Mouse (Mus musculus): ENCODE results near the gene Map3k6. TPM values are rescaled to one million over a fixed set of nuclear protein-coding genes. Genes with fewer than 3 reads are reported as not detected.

The Map3k6 gene
- polyA plus RNA-seq, 1 experiment: 4.6 TPM

- no peak for TF ChIP-seq MAX (IDR thresholded peaks at IDR 0.05; ENCODE audit: low read depth)
- TF ChIP-seq MYOG (IDR thresholded peaks at IDR 0.05; ENCODE audit: control insufficient read depth in 1 of 3, insufficient read depth in 1 of 3, insufficient read length in 2 of 3, low read depth in 2 of 3): no peak
- no peak for TF ChIP-seq POLR2AphosphoS2 (IDR thresholded peaks at IDR 0.05; ENCODE audit: insufficient read length, low read depth)
- no peak for TF ChIP-seq TCF12 (IDR thresholded peaks at IDR 0.05; ENCODE audit: insufficient read depth, poor library complexity, severe bottlenecking)
- no peak for TF ChIP-seq SRF (IDR thresholded peaks at IDR 0.05; ENCODE audit: control insufficient read depth, insufficient read length, low read depth)
- TF ChIP-seq REST (IDR thresholded peaks at IDR 0.05; ENCODE audit: insufficient read depth, insufficient read length): no peak
- TF ChIP-seq USF1 (IDR thresholded peaks at IDR 0.05; ENCODE audit: low read depth): no peak
- TF ChIP-seq CEBPB (IDR thresholded peaks at IDR 0.05; ENCODE audit: insufficient read depth, poor library complexity, severe bottlenecking): no peak
- no peak for TF ChIP-seq POLR2A (IDR thresholded peaks at IDR 0.05; ENCODE audit: insufficient read length, low read depth)
- no peak for TF ChIP-seq TCF3 (IDR thresholded peaks at IDR 0.05; ENCODE audit: insufficient read length, low read depth)
- no peak for TF ChIP-seq E2F4 (IDR thresholded peaks at IDR 0.05; ENCODE audit: insufficient read depth)
- no peak for TF ChIP-seq MYOD1 (IDR thresholded peaks at IDR 0.05; ENCODE audit: control insufficient read depth in 1 of 3, insufficient read length in 2 of 3, low read depth in 2 of 3)
- Histone ChIP-seq H3K27me3 (ENCODE audit: control insufficient read depth, insufficient read depth, insufficient read length) (peaks cover 8% of the 10 kb centered on the region), H3K36me3 (ENCODE audit: control insufficient read depth, insufficient read depth) (no peaks in the 10 kb centered on the region), H3K79me2 (ENCODE audit: control insufficient read depth, insufficient read depth) (no peaks in the 10 kb centered on the region), H3ac (ENCODE audit: control insufficient read depth, insufficient read length) (no peak overlapping the region), H3K4me2 (ENCODE audit: low read depth) (no peak overlapping the region), H3K4me3 (no peak overlapping the region)
Observed at GRCm38 (mm10) chr4:133252089-133252488, 11.5 kb downstream of the Map3k6 start.

GRCm38 (mm10) chr4:133253412-133253811, 12.8 kb downstream of the Map3k6 start:
- Histone ChIP-seq H3K4me2 (ENCODE audit: low read depth) (no peak overlapping the region), H3K27me3 (ENCODE audit: control insufficient read depth, insufficient read depth, insufficient read length) (peaks cover 13% of the 10 kb centered on the region), H3K79me2 (ENCODE audit: control insufficient read depth, insufficient read depth) (no peaks in the 10 kb centered on the region), H3ac (ENCODE audit: control insufficient read depth, insufficient read length) (no peak overlapping the region), H3K36me3 (ENCODE audit: control insufficient read depth, insufficient read depth) (no peaks in the 10 kb centered on the region), H3K4me3 (no peak overlapping the region)
- no peak for TF ChIP-seq POLR2AphosphoS2 (IDR thresholded peaks at IDR 0.05; ENCODE audit: insufficient read length, low read depth)
- TF ChIP-seq CEBPB (IDR thresholded peaks at IDR 0.05; ENCODE audit: insufficient read depth, poor library complexity, severe bottlenecking): no peak
- no peak for TF ChIP-seq REST (IDR thresholded peaks at IDR 0.05; ENCODE audit: insufficient read depth, insufficient read length)
- TF ChIP-seq TCF12 (IDR thresholded peaks at IDR 0.05; ENCODE audit: insufficient read depth, poor library complexity, severe bottlenecking): no peak
- no peak for TF ChIP-seq E2F4 (IDR thresholded peaks at IDR 0.05; ENCODE audit: insufficient read depth)
- TF ChIP-seq MYOG (IDR thresholded peaks at IDR 0.05; ENCODE audit: control insufficient read depth in 1 of 3, insufficient read depth in 1 of 3, insufficient read length in 2 of 3, low read depth in 2 of 3): no peak
- TF ChIP-seq SRF (IDR thresholded peaks at IDR 0.05; ENCODE audit: control insufficient read depth, insufficient read length, low read depth): no peak

GRCm38 (mm10) chr4:133255392-133255791, 14.8 kb downstream of the Map3k6 start:
- no peaks in the 10 kb centered on the region for H3K36me3 ChIP-seq (ENCODE audit: control insufficient read depth, insufficient read depth)
- H3K4me3 ChIP-seq: no peak overlapping the region
- no peak overlapping the region for H3K4me2 ChIP-seq (ENCODE audit: low read depth)
- H3K27me3 ChIP-seq (ENCODE audit: control insufficient read depth, insufficient read depth, insufficient read length): peaks cover 13% of the 10 kb centered on the region
- H3K79me2 ChIP-seq (ENCODE audit: control insufficient read depth, insufficient read depth): no peaks in the 10 kb centered on the region
- no peak overlapping the region for H3ac ChIP-seq (ENCODE audit: control insufficient read depth, insufficient read length)
- TF ChIP-seq CEBPB (IDR thresholded peaks at IDR 0.05; ENCODE audit: insufficient read depth, poor library complexity, severe bottlenecking) (no peak), E2F4 (IDR thresholded peaks at IDR 0.05; ENCODE audit: insufficient read depth) (no peak), MYOD1 (IDR thresholded peaks at IDR 0.05; ENCODE audit: control insufficient read depth in 1 of 3, insufficient read length in 2 of 3, low read depth in 2 of 3) (no peak), TCF12 (IDR thresholded peaks at IDR 0.05; ENCODE audit: insufficient read depth, poor library complexity, severe bottlenecking) (no peak), POLR2A (IDR thresholded peaks at IDR 0.05; ENCODE audit: insufficient read length, low read depth) (no peak), USF1 (IDR thresholded peaks at IDR 0.05; ENCODE audit: low read depth) (no peak), POLR2AphosphoS2 (IDR thresholded peaks at IDR 0.05; ENCODE audit: insufficient read length, low read depth) (no peak), MYOG (IDR thresholded peaks at IDR 0.05; ENCODE audit: control insufficient read depth in 1 of 3, insufficient read depth in 1 of 3, insufficient read length in 2 of 3, low read depth in 2 of 3) (no peak), REST (IDR thresholded peaks at IDR 0.05; ENCODE audit: insufficient read depth, insufficient read length) (no peak), TCF3 (IDR thresholded peaks at IDR 0.05; ENCODE audit: insufficient read length, low read depth) (no peak), MAX (IDR thresholded peaks at IDR 0.05; ENCODE audit: low read depth) (no peak)

- Histone ChIP-seq H3K4me2 (ENCODE audit: low read depth) (no peak overlapping the region), H3K36me3 (ENCODE audit: control insufficient read depth, insufficient read depth) (no peaks in the 10 kb centered on the region), H3K4me3 (no peak overlapping the region), H3K79me2 (ENCODE audit: control insufficient read depth, insufficient read depth) (no peaks in the 10 kb centered on the region), H3K27me3 (ENCODE audit: control insufficient read depth, insufficient read depth, insufficient read length) (peaks cover 13% of the 10 kb centered on the region), H3ac (ENCODE audit: control insufficient read depth, insufficient read length) (no peak overlapping the region)
- TF ChIP-seq POLR2A (IDR thresholded peaks at IDR 0.05; ENCODE audit: insufficient read length, low read depth): no peak
- TF ChIP-seq REST (IDR thresholded peaks at IDR 0.05; ENCODE audit: insufficient read depth, insufficient read length): no peak
Observed at GRCm38 (mm10) chr4:133256820-133257219, 16.2 kb downstream of the Map3k6 start.

GRCm38 (mm10) chr4:133257230-133257629, 16.6 kb downstream of the Map3k6 start:
- H3K4me2 ChIP-seq (ENCODE audit: low read depth): no peak overlapping the region
- H3K4me3 ChIP-seq: no peak overlapping the region
- H3K36me3 ChIP-seq (ENCODE audit: control insufficient read depth, insufficient read depth): no peaks in the 10 kb centered on the region
- TF ChIP-seq MAX (IDR thresholded peaks at IDR 0.05; ENCODE audit: low read depth): no peak
- peaks cover 13% of the 10 kb centered on the region for H3K27me3 ChIP-seq (ENCODE audit: control insufficient read depth, insufficient read depth, insufficient read length)
- no peak overlapping the region for H3ac ChIP-seq (ENCODE audit: control insufficient read depth, insufficient read length)
- no peaks in the 10 kb centered on the region for H3K79me2 ChIP-seq (ENCODE audit: control insufficient read depth, insufficient read depth)
